Mouse (Mus musculus) kidney, adult 2 months (tissue): ENCODE results near the gene Sema3b.

Experiments used
- CTCF ChIP-seq: fragments of 200-500 bp; conservative IDR thresholded peaks from 2 replicates; pipeline ENCODE4 v1.5.1; 2011; ENCODE audit warnings: low read depth, mild to moderate bottlenecking, control low read depth, low read length, moderate library complexity, mixed read lengths; ENCODE audit not compliant: insufficient read depth, insufficient read length
- POLR2A ChIP-seq: fragments of 200-500 bp; IDR thresholded peaks from one replicate; pipeline ENCODE4 v1.6.1; 2011; ENCODE audit warnings: low read depth, low read length, control low read depth

DNA sequence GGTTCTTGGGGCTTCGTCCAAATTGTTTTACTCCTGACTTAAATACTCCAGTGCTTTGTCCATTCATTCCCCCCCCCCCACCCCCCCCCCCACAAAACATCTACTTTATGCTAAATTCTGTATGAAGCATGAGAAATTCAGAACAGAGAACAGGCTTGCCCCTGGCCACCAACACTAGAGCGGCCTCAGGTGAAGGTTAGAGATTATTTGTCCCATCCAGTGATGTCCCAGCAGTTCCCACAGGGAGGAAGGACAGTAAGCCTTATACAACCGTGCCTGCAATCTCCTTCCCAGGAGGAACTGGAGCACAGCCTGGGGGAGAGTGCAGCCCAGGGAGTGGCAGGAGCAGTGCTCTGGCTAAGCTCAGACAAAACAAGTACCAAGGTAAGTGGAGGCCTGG is 30.4 kb downstream of the Sema3b start, which contains the start of gene Naa80:
- TF ChIP-seq CTCF (no peak), POLR2A (no peak)
